Mouse (Mus musculus) urinary bladder, adult 2 months (tissue): ENCODE data around the gene Il18bp. TPM values are rescaled to one million over a fixed set of nuclear protein-coding genes. Genes with fewer than 3 reads are reported as not detected.
A peak's percentile ranks its signal among the peaks of the same experiment; 100 is the strongest.

ENCODE experiments used
- DNase-seq: peaks from one replicate; pipeline ENCODE4 v3.0.0; 2022; ENCODE audit warnings: low spot score
- polyA plus RNA-seq: library from polyadenylated mRNA; depleted of rRNA; stranded (reverse); fragments of >200 nt; gene quantifications from 2 replicates; pipeline ENCODE4 v1.2.3, GENCODE M21; 2012

The Il18bp gene
- polyA plus RNA-seq, 1 experiment, result 6.7 TPM

- no peak for DNase-seq
These were observed 12.0 kb downstream of the Il18bp start for GRCm38 (mm10) chr7:102006520-102006919.

GRCm38 (mm10) chr7:102000921-102001630 lies 17.4 kb downstream of the Il18bp start:
- DNase-seq, result no peak

GRCm38 (mm10) chr7:102000296-102000695 lies 18.2 kb downstream of the Il18bp start:
- DNase-seq, result no peak

GRCm38 (mm10) chr7:101999461-102000151 lies 18.9 kb downstream of the Il18bp start:
- no peak for DNase-seq

GRCm38 (mm10) chr7:101998194-101998927 lies 20.1 kb downstream of the Il18bp start:
- DNase-seq, result peak; percentile 76

GRCm38 (mm10) chr7:101994241-101994640 lies 24.2 kb downstream of the Il18bp start:
- DNase-seq, result no peak

GRCm38 (mm10) chr7:101985081-101985480 lies 33.4 kb downstream of the Il18bp start:
- no peak for DNase-seq

GRCm38 (mm10) chr7:101982735-101983134 lies 35.8 kb downstream of the Il18bp start:
- DNase-seq, result no peak

- DNase-seq, result no peak
These were observed 44.0 kb downstream of the Il18bp start for GRCm38 (mm10) chr7:101974505-101974904.

GRCm38 (mm10) chr7:101973730-101974129 lies 44.8 kb downstream of the Il18bp start:
- no peak for DNase-seq

GRCm38 (mm10) chr7:101971721-101972120 lies 46.8 kb downstream of the Il18bp start:
- no peak for DNase-seq

- DNase-seq, result peak; percentile 45
These were observed 47.5 kb downstream of the Il18bp start for GRCm38 (mm10) chr7:101970821-101971461.

- DNase-seq, result no peak
These were observed 48.1 kb downstream of the Il18bp start for GRCm38 (mm10) chr7:101970429-101970775.

GRCm38 (mm10) chr7:101969694-101970428 lies 48.6 kb downstream of the Il18bp start:
- DNase-seq, result peak; percentile 89

GRCm38 (mm10) chr7:101968751-101969150 lies 49.7 kb downstream of the Il18bp start:
- no peak for DNase-seq

- DNase-seq, result no peak
These were observed 51.2 kb downstream of the Il18bp start for GRCm38 (mm10) chr7:101967256-101967655.

- no peak for DNase-seq
These were observed 52.9 kb downstream of the Il18bp start for GRCm38 (mm10) chr7:101965606-101966005.
